Mouse (Mus musculus) G1E-ER4 (cell line): Measurements from ENCODE around the gene Irf3. TPM values are rescaled to one million over a fixed set of nuclear protein-coding genes. Genes with fewer than 3 reads are reported as not detected.

Experiments
- GATA1 ChIP-seq: IDR thresholded peaks from one replicate; pipeline ENCODE4 v1.8.0; 2012; ENCODE audit warnings: low read length, inconsistent platforms
- polyA plus RNA-seq: library from polyadenylated mRNA; stranded (reverse); fragments of >175 nt; gene quantifications from 2 replicates; pipeline ENCODE4 v1.2.3, GENCODE M21; 2012

Irf3 gene
- polyA plus RNA-seq, 1 experiment: 153 TPM

- TF ChIP-seq GATA1: no peak
These were observed 10.3 kb upstream of the Irf3 start for GRCm38 (mm10) chr7:44986879-44987718.

GRCm38 (mm10) chr7:44996672-44997071 is 776 bp upstream of the Irf3 start:
- TF ChIP-seq GATA1: no peak

DNA sequence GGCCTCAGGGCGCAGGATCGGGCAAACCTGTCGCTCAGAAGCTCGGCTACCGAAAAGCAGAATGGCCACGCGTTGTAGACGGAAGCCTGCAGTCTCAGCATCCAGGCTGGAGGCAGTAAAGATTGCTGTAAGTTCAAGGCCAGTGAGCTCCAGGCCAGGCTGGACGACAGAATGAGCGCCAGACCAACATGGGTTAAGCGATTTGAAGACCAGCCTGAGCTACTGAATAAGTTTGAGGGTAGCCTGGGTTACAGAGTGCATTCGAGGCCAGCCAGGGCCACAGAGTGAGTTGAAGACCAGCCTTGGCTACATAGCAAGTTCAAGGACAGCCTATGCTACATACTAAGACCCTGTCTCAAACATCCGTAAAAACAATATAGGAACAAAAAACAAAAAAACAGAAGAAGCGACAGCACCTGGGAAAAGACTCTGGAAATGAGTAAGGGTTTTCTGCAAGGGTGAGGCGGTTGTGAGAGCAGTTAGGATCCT is 536 bp downstream of the Irf3 start:
- no peak for TF ChIP-seq GATA1

GRCm38 (mm10) chr7:44998501-44998955 is 1.1 kb downstream of the Irf3 start, which contains the start of gene Bcl2l12:
Bcl2l12 (minus strand) TSS chr7:44998712.
- no peak for TF ChIP-seq GATA1

GRCm38 (mm10) chr7:44999753-45000152 is 2.3 kb downstream of the Irf3 start:
- TF ChIP-seq GATA1: no peak

GRCm38 (mm10) chr7:45000539-45001114 is 3.2 kb downstream of the Irf3 start:
- no peak for TF ChIP-seq GATA1

DNA sequence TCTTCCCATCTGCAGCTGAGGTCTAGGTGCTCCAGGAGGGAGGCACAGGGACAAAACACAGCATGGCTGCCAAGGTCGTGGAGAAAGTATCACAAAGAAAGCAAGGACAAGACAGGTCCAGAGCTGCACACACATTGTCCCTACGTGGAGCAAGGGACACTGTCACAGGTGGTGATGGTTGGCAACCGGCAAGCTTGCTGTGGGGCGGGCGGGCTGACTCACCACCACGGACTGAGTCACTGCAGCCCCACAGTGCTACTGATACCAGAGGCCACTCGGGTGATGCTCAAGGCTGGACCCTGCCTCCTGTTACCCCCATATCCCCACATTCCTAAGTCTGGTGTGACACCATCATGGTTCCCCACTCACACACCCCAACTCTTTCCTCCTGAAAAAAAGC is 5.0 kb downstream of the Irf3 start:
- TF ChIP-seq GATA1: no peak

- no peak for TF ChIP-seq GATA1
These were observed 7.1 kb downstream of the Irf3 start for GRCm38 (mm10) chr7:45004546-45004945.

GRCm38 (mm10) chr7:45005321-45005992 is 8.0 kb downstream of the Irf3 start:
- TF ChIP-seq GATA1: no peak

GRCm38 (mm10) chr7:45006503-45006902 is 9.1 kb downstream of the Irf3 start:
- no peak for TF ChIP-seq GATA1

GRCm38 (mm10) chr7:45007141-45007540 is 9.7 kb downstream of the Irf3 start:
- TF ChIP-seq GATA1: no peak

GRCm38 (mm10) chr7:45007846-45008245 is 10.4 kb downstream of the Irf3 start:
- no peak for TF ChIP-seq GATA1

- no peak for TF ChIP-seq GATA1
These were observed 11.0 kb downstream of the Irf3 start for GRCm38 (mm10) chr7:45008411-45008810.

- TF ChIP-seq GATA1: no peak
These were observed 14.6 kb downstream of the Irf3 start for GRCm38 (mm10) chr7:45012011-45012410.

DNA sequence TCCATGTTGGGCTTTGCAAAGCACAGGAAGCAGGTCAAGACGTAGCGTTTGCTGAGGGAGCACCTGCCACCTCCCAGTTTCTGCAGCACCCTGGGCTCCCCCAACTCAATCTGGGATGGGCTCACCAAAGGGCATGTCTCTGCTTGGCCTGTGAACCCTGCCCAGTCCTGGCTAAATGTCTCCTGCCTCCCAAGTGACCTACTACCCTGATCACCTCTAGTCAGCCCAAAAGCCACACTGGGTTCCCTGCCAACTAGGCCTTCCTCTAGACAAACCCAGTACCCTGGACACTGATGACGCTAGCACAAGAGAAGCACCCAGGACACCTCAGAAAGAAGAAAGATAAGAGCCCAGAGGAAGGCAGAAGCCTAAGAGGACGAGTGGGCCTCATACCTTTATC is 15.4 kb downstream of the Irf3 start:
- no peak for TF ChIP-seq GATA1

DNA sequence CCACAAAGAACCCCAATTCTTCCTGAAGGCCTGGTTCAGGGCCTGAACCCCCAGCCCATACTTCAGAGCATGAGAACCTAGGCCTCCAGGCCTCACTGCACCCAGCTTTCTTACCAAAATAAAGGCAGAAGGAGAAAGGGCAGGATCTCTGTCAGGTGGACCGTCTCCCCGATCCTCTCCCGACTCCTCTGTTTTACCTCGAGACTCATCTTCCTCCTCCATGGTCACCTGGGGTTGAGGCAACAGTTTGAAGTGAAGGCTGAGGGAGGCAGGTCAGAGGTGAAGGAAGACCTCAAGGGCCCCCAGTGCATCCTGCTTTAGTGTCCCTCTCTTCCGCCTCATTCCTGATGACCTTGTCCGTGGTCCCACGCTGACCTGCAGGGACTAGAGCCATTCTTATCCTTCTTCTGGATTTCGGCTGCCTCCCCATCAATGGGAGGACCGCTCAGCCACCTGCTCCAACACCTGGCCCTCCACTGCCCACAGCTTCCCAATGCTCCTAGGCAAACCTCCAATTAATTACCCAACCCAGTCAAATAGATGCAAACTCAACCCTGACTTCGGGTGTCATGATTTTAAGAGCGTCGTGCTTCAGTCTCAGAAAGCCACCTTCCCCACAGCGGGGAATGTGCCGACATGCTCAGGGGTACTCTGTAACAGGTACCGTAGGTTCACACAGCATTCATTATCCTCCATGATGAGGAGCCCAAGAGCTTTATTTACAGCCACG is 16.1 kb downstream of the Irf3 start:
- no peak for TF ChIP-seq GATA1

DNA sequence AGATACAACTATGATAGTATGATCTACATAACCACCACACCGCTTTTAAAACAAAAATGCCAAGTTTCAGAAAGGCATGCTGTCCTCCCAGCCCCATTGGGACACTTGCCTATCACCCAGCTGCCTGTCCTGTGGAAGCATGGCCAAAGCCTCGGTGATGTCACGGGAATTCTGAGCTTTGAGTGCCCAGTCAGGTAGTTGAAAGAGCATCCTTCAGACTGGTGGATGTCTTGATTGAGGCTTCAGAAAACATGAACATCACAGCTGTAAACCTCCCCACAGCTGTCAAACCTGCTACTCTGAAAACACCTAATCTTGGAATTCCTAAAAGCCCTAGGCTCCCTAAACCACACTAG is 16.6 kb downstream of the Irf3 start:
- no peak for TF ChIP-seq GATA1
